ENCODE assay signal across 8 mouse cellular contexts in genomic region chr9:7594816-7595540, GRCm38 (mm10). TPM values are rescaled to one million over a fixed set of nuclear protein-coding genes. Genes with fewer than 3 reads are reported as not detected.
DNase-seq lines count a peak whose midpoint lies in the region; ATAC-seq and TF ChIP-seq lines count a peak whose summit lies in the region.

No protein-coding gene starts in this region.

- peak; percentile 95 for TF ChIP-seq CTCF in kidney, postnatal 0 days (IDR thresholded peaks at IDR 0.05; ENCODE audit: low read depth)

- peak; percentile 90 for ATAC-seq in heart, embryonic 12.5 days (ENCODE audit: insufficient number of reproducible peaks, low FRiP score)
- ATAC-seq in kidney, postnatal 0 days (replicated peaks; ENCODE audit: low FRiP score, low read depth): peak; percentile 99
- ATAC-seq in liver, embryonic 11.5 days (replicated peaks; ENCODE audit: low FRiP score): peak; percentile 83
- peak; percentile 95 for ATAC-seq in stomach, embryonic 14.5 days (ENCODE audit: insufficient number of reproducible peaks, insufficient read depth, low FRiP score, low read depth)

- no peaks in the 10 kb centered on the region for H3K9me3 ChIP-seq in erythroblast, embryonic 14.5 days (ENCODE audit: control insufficient read depth, low read length)
- no peaks in the 10 kb centered on the region for H3K9me3 ChIP-seq in heart, embryonic 12.5 days (replicated peaks)
- no peaks in the 10 kb centered on the region for H3K9me3 ChIP-seq in kidney, postnatal 0 days (replicated peaks; ENCODE audit: low read length)
- H3K9me3 ChIP-seq in liver, embryonic 11.5 days (ENCODE audit: control insufficient read depth, low read length): no peaks in the 10 kb centered on the region
- no peaks in the 10 kb centered on the region for H3K9me3 ChIP-seq in stomach, embryonic 14.5 days (ENCODE audit: control insufficient read depth, low read depth, low read length)

- peak overlapping the region; percentile 19 for H3K4me3 ChIP-seq in erythroblast, embryonic 14.5 days (replicated peaks)
- peak overlapping the region; percentile 40 for H3K4me3 ChIP-seq in heart, embryonic 12.5 days
- peak overlapping the region; percentile 41 for H3K4me3 ChIP-seq in kidney, postnatal 0 days (replicated peaks; ENCODE audit: low read depth, low read length)
- peak overlapping the region; percentile 26; the same call in 1 of the 2 replicates for H3K4me3 ChIP-seq in liver, embryonic 11.5 days (ENCODE audit: low read depth, low read length)
- peak overlapping the region; percentile 18; the same call in 1 of the 2 replicates for H3K4me3 ChIP-seq in stomach, embryonic 14.5 days (ENCODE audit: low read depth, low read length)

- peaks cover 2% of the 10 kb centered on the region for H3K4me1 ChIP-seq in erythroblast, embryonic 14.5 days (ENCODE audit: control insufficient read depth)
- H3K4me1 ChIP-seq in heart, embryonic 12.5 days (replicated peaks): no peaks in the 10 kb centered on the region
- no peaks in the 10 kb centered on the region for H3K4me1 ChIP-seq in kidney, postnatal 0 days (replicated peaks; ENCODE audit: insufficient read depth, low read length)
- H3K4me1 ChIP-seq in liver, embryonic 11.5 days (replicated peaks; ENCODE audit: control insufficient read depth, insufficient read depth, low read length): no peaks in the 10 kb centered on the region
- H3K4me1 ChIP-seq in stomach, embryonic 14.5 days (ENCODE audit: control insufficient read depth, insufficient read depth, low read length): no peaks in the 10 kb centered on the region

- WGBS in heart, embryonic 12.5 days: 13% methylated on average over 6 of the region's 6 CpGs
- 5% methylated on average over 6 of the region's 6 CpGs for WGBS in kidney, postnatal 0 days
- 14% methylated on average over 6 of the region's 6 CpGs for WGBS in liver, embryonic 11.5 days
- WGBS in stomach, embryonic 14.5 days: 4% methylated on average over 6 of the region's 6 CpGs

- no peaks in the 10 kb centered on the region for H3K27me3 ChIP-seq in erythroblast, embryonic 14.5 days (ENCODE audit: control insufficient read depth)
- no peaks in the 10 kb centered on the region for H3K27me3 ChIP-seq in heart, embryonic 12.5 days (replicated peaks)
- no peaks in the 10 kb centered on the region for H3K27me3 ChIP-seq in kidney, postnatal 0 days (ENCODE audit: insufficient read depth, low read length)
- no peaks in the 10 kb centered on the region for H3K27me3 ChIP-seq in liver, embryonic 11.5 days (replicated peaks; ENCODE audit: control insufficient read depth, insufficient read depth, low read length)
- no peaks in the 10 kb centered on the region for H3K27me3 ChIP-seq in stomach, embryonic 14.5 days (ENCODE audit: control insufficient read depth, insufficient read depth, low read length)

- H3K36me3 ChIP-seq in erythroblast, embryonic 14.5 days (ENCODE audit: control insufficient read depth): no peaks in the 10 kb centered on the region
- no peaks in the 10 kb centered on the region for H3K36me3 ChIP-seq in heart, embryonic 12.5 days
- no peaks in the 10 kb centered on the region for H3K36me3 ChIP-seq in kidney, postnatal 0 days (ENCODE audit: insufficient read depth, low read length)
- no peaks in the 10 kb centered on the region for H3K36me3 ChIP-seq in liver, embryonic 11.5 days (ENCODE audit: control insufficient read depth, insufficient read depth, low read length)
- H3K36me3 ChIP-seq in stomach, embryonic 14.5 days (ENCODE audit: control insufficient read depth, insufficient read depth, low read length): no peaks in the 10 kb centered on the region

- H3K9ac ChIP-seq in heart, embryonic 12.5 days: peak overlapping the region; percentile 58; the same call in 1 of the 2 replicates
- peak overlapping the region; percentile 46; the same call in 1 of the 2 replicates for H3K9ac ChIP-seq in kidney, postnatal 0 days (ENCODE audit: low read depth, low read length)
- no peak overlapping the region for H3K9ac ChIP-seq in liver, embryonic 11.5 days (ENCODE audit: low read depth, low read length)
- H3K9ac ChIP-seq in stomach, embryonic 14.5 days (replicated peaks; ENCODE audit: low read depth, low read length): no peak overlapping the region; the same call in 1 of the 2 replicates

- DNase-seq in B cell, adult 2 months: peak; percentile 63 to 65
- DNase-seq in brain, adult 2 months (ENCODE audit: low read depth, low spot score): peak; percentile 96
- peak; percentile 96 for DNase-seq in kidney, postnatal 0 days (ENCODE audit: low spot score)
- peak; percentile 49 for DNase-seq in liver, embryonic 11.5 days (ENCODE audit: low spot score)
- DNase-seq in naive thymus-derived CD4-positive, alpha-beta T cell, adult 2 months (ENCODE audit: low read depth): peak; percentile 69

- no peak overlapping the region for H3K27ac ChIP-seq in heart, embryonic 12.5 days (ENCODE audit: poor library complexity, severe bottlenecking)
- no peak overlapping the region; the same call in 1 of the 2 replicates for H3K27ac ChIP-seq in kidney, postnatal 0 days
- no peak overlapping the region for H3K27ac ChIP-seq in liver, embryonic 11.5 days (ENCODE audit: low read depth, low read length)
- H3K27ac ChIP-seq in stomach, embryonic 14.5 days (ENCODE audit: low read length): no peak overlapping the region

- peak overlapping the region; percentile 66 for H3K4me2 ChIP-seq in heart, embryonic 12.5 days
- H3K4me2 ChIP-seq in kidney, postnatal 0 days (ENCODE audit: low read length): peak overlapping the region; percentile 59
- H3K4me2 ChIP-seq in liver, embryonic 11.5 days: peak overlapping the region; percentile 47; the same call in 1 of the 2 replicates
- peak overlapping the region; percentile 39 for H3K4me2 ChIP-seq in stomach, embryonic 14.5 days (replicated peaks; ENCODE audit: low read depth, low read length)

RNA-seq across cellular contexts. Expression of gene Mmp27, which starts 23.8 kb away (rescaled TPM):
- polyA plus RNA-seq in erythroblast, embryonic 14.5 days (2012): not detected in 2 replicates
- polyA plus RNA-seq in heart, embryonic 12.5 days (2016; fragmentation: Nextera tagmentation; extraction: Ambion mirVana): not detected in 2 replicates
- not detected in 2 replicates for polyA plus RNA-seq in kidney, postnatal 0 days (2015; fragmentation: Nextera tagmentation; extraction: Ambion mirVana)
- not detected in 2 replicates for polyA plus RNA-seq in liver, embryonic 11.5 days (2014; fragmentation: Nextera tagmentation; extraction: Ambion mirVana)
- polyA plus RNA-seq in stomach, embryonic 14.5 days (2014; fragmentation: Nextera tagmentation; extraction: Ambion mirVana): not detected in 2 replicates

RNA-seq across cellular contexts. Expression of gene Mmp20, which starts 33.1 kb away (rescaled TPM):
- not detected in 2 replicates for polyA plus RNA-seq in erythroblast, embryonic 14.5 days (2012)
- polyA plus RNA-seq in heart, embryonic 12.5 days (2016; fragmentation: Nextera tagmentation; extraction: Ambion mirVana): not detected in 2 replicates
- polyA plus RNA-seq in kidney, postnatal 0 days (2015; fragmentation: Nextera tagmentation; extraction: Ambion mirVana): 0.13 and 0.20 TPM in 2 replicates
- not detected in 2 replicates for polyA plus RNA-seq in liver, embryonic 11.5 days (2014; fragmentation: Nextera tagmentation; extraction: Ambion mirVana)
- polyA plus RNA-seq in stomach, embryonic 14.5 days (2014; fragmentation: Nextera tagmentation; extraction: Ambion mirVana): 0.12 and 0.13 TPM in 2 replicates

RNA-seq across cellular contexts. Expression of gene Mmp8, which starts 36.7 kb away (rescaled TPM):
- polyA plus RNA-seq in erythroblast, embryonic 14.5 days (2012): not detected in 2 replicates
- polyA plus RNA-seq in heart, embryonic 12.5 days (2016; fragmentation: Nextera tagmentation; extraction: Ambion mirVana): not detected in 2 replicates
- polyA plus RNA-seq in kidney, postnatal 0 days (2015; fragmentation: Nextera tagmentation; extraction: Ambion mirVana): 0.86 and 1.3 TPM in 2 replicates
- polyA plus RNA-seq in liver, embryonic 11.5 days (2014; fragmentation: Nextera tagmentation; extraction: Ambion mirVana): 0.48 and 0.61 TPM in 2 replicates
- 0.49 and 0.80 TPM in 2 replicates for polyA plus RNA-seq in stomach, embryonic 14.5 days (2014; fragmentation: Nextera tagmentation; extraction: Ambion mirVana)

Comparison
In these comparisons a context has a peak if more than half of its experiments do, and no peak if none do; other contexts are left out.
1. H3K9ac ChIP-seq: peak in heart, embryonic 12.5 days (single experiment) and kidney, postnatal 0 days (single experiment); none in liver, embryonic 11.5 days (single experiment) and stomach, embryonic 14.5 days (single experiment).
2. Peak in every context shown above with its lines, with median percentiles within 50 percentile points of each other: DNase-seq, H3K4me3 ChIP-seq, ATAC-seq and H3K4me2 ChIP-seq.